Mouse (Mus musculus) lung, postnatal 0 days (tissue): Measurements from ENCODE around the gene Wdpcp. TPM values are rescaled to one million over a fixed set of nuclear protein-coding genes. Genes with fewer than 3 reads are reported as not detected.

Experiments used
- ATAC-seq: fragments of 200-750 bp; cut with Nextera tagmentation; 2 replicates; pipeline ENCODE4 v1.8.0; 2017; ENCODE audit warnings: moderate library complexity
- DNase-seq: peaks from one replicate; pipeline ENCODE4 v3.0.0-alpha.2; 2016; ENCODE audit warnings: low spot score
- H3K27ac ChIP-seq: fragments of 300-500 bp; sonication (generic); 2 replicates; pipeline ENCODE4 v1.5.1; 2014; ENCODE audit warnings: antibody characterized with exemption, mild to moderate bottlenecking, low read length, mixed read lengths
- H3K27me3 ChIP-seq: fragments of 300-500 bp; sonication (generic); replicated peaks from 2 replicates; pipeline ENCODE4 v1.6.1; 2014; ENCODE audit warnings: low read length, mixed read lengths; ENCODE audit not compliant: insufficient read depth
- H3K36me3 ChIP-seq: fragments of 300-500 bp; sonication (generic); 2 replicates; pipeline ENCODE4 v1.6.1; 2014; ENCODE audit warnings: low read length, mixed read lengths; ENCODE audit not compliant: insufficient read depth
- H3K4me1 ChIP-seq: fragments of 300-500 bp; sonication (generic); 2 replicates; pipeline ENCODE4 v1.6.1; 2014; ENCODE audit warnings: antibody characterized with exemption, low read depth, low read length, mixed read lengths; ENCODE audit not compliant: insufficient read depth
- H3K4me2 ChIP-seq: fragments of 300-500 bp; sonication (generic); replicated peaks from 2 replicates; pipeline ENCODE4 v1.6.1; 2014; ENCODE audit warnings: low read depth, mild to moderate bottlenecking, low read length, moderate library complexity, mixed read lengths
- H3K4me3 ChIP-seq: fragments of 300-500 bp; sonication (generic); 2 replicates; pipeline ENCODE4 v1.5.1; 2014; ENCODE audit warnings: low read depth, low read length
- H3K9ac ChIP-seq: fragments of 300-500 bp; sonication (generic); replicated peaks from 2 replicates; pipeline ENCODE4 v1.6.1; 2014; ENCODE audit warnings: low read depth, mild to moderate bottlenecking
- H3K9me3 ChIP-seq: fragments of 300-500 bp; sonication (generic); 2 replicates; pipeline ENCODE4 v1.6.1; 2016; ENCODE audit warnings: low read length, mixed read lengths
- CTCF ChIP-seq: IDR thresholded peaks from 2 replicates; pipeline ENCODE4 v1.5.1; 2016; ENCODE audit warnings: antibody characterized with exemption, mild to moderate bottlenecking
- EP300 ChIP-seq: IDR thresholded peaks from 2 replicates; pipeline ENCODE4 v1.6.1; 2016; ENCODE audit warnings: antibody characterized with exemption, mild to moderate bottlenecking, control low read depth
- WGBS: fragments of 180-500 bp; shearing (Covaris S2); extraction: QIAGEN DNeasy Blood & Tissue Kit; methylation state at CpG from one replicate; pipeline ENCODE4 v1.1.7; 2014; 5-methylcytosine and 5-hydroxymethylcytosine counted together
- polyA plus RNA-seq: library from polyadenylated mRNA; unstranded; fragments of >200 nt; fragmentation: Nextera tagmentation; extraction: Ambion mirVana; gene quantifications from 2 replicates; pipeline ENCODE4 v1.2.1, GENCODE M21; 2015

The Wdpcp gene
- polyA plus RNA-seq, 1 experiment from 2014 or later = 5.0 TPM

GRCm38 (mm10) chr11:21545021-21545420 is 27.0 kb upstream of the Wdpcp start:
- H3K36me3 ChIP-seq = no peaks in the 10 kb centered on the region
- H3K4me2 ChIP-seq = no peak overlapping the region
- TF ChIP-seq CTCF (no peak), EP300 (no peak)
- H3K27me3 ChIP-seq = no peaks in the 10 kb centered on the region
- H3K9me3 ChIP-seq = no peaks in the 10 kb centered on the region
- no peak overlapping the region for H3K9ac ChIP-seq
- H3K4me3 ChIP-seq = no peak overlapping the region
- DNase-seq = no peak
- no peak overlapping the region for H3K27ac ChIP-seq
- no peaks in the 10 kb centered on the region for H3K4me1 ChIP-seq
- 49% methylated on average over 2 of the region's 2 CpGs for WGBS
- ATAC-seq = no peak

- H3K9me3 ChIP-seq = no peaks in the 10 kb centered on the region
- no peak for TF ChIP-seq CTCF
- no peak for TF ChIP-seq EP300
Observed at GRCm38 (mm10) chr11:21545951-21546350, 26.1 kb upstream of the Wdpcp start.

GRCm38 (mm10) chr11:21546671-21547070 is 25.4 kb upstream of the Wdpcp start:
- Histone ChIP-seq H3K4me2 (no peak overlapping the region), H3K36me3 (no peaks in the 10 kb centered on the region), H3K27ac (no peak overlapping the region), H3K9me3 (no peaks in the 10 kb centered on the region), H3K4me3 (no peak overlapping the region), H3K27me3 (no peaks in the 10 kb centered on the region), H3K4me1 (no peaks in the 10 kb centered on the region), H3K9ac (no peak overlapping the region)
- DNase-seq (no peak), ATAC-seq (no peak)
- 45% methylated on average over 1 of the region's 1 CpGs for WGBS
- no peak for TF ChIP-seq CTCF
- no peak for TF ChIP-seq EP300

More at GRCm38 (mm10) chr11:21545951-21546350, 26.1 kb upstream of the Wdpcp start:
- no peak overlapping the region for H3K4me2 ChIP-seq
- DNase-seq (no peak), ATAC-seq (no peak)
- H3K9ac ChIP-seq = no peak overlapping the region
- no peak overlapping the region for H3K27ac ChIP-seq
- H3K36me3 ChIP-seq = no peaks in the 10 kb centered on the region
- no peaks in the 10 kb centered on the region for H3K4me1 ChIP-seq
- no peaks in the 10 kb centered on the region for H3K27me3 ChIP-seq
- H3K4me3 ChIP-seq = no peak overlapping the region

GRCm38 (mm10) chr11:21547518-21547917 is 24.5 kb upstream of the Wdpcp start:
- H3K27me3 ChIP-seq = no peaks in the 10 kb centered on the region
- no peak for ATAC-seq
- no peaks in the 10 kb centered on the region for H3K36me3 ChIP-seq
- H3K9ac ChIP-seq = no peak overlapping the region
- DNase-seq = no peak
- no peak overlapping the region for H3K4me3 ChIP-seq
- H3K4me2 ChIP-seq = no peak overlapping the region
- H3K9me3 ChIP-seq = no peaks in the 10 kb centered on the region
- H3K27ac ChIP-seq = no peak overlapping the region
- no peaks in the 10 kb centered on the region for H3K4me1 ChIP-seq
- TF ChIP-seq EP300 (no peak), CTCF (no peak)

GRCm38 (mm10) chr11:21549052-21549451 is 23.0 kb upstream of the Wdpcp start:
- H3K27me3 ChIP-seq = no peaks in the 10 kb centered on the region
- H3K9ac ChIP-seq = no peak overlapping the region
- DNase-seq (no peak), ATAC-seq (no peak)
- no peaks in the 10 kb centered on the region for H3K9me3 ChIP-seq
- H3K4me1 ChIP-seq = no peaks in the 10 kb centered on the region
- no peak for TF ChIP-seq EP300
- H3K27ac ChIP-seq = no peak overlapping the region
- H3K4me3 ChIP-seq = no peak overlapping the region
- no peak overlapping the region for H3K4me2 ChIP-seq
- H3K36me3 ChIP-seq = no peaks in the 10 kb centered on the region
- 78% methylated on average over 2 of the region's 2 CpGs for WGBS

- Histone ChIP-seq H3K9me3 (no peaks in the 10 kb centered on the region), H3K9ac (no peak overlapping the region), H3K4me1 (no peaks in the 10 kb centered on the region), H3K4me2 (no peak overlapping the region; the same call in 1 of the 2 replicates), H3K36me3 (no peaks in the 10 kb centered on the region), H3K27me3 (no peaks in the 10 kb centered on the region), H3K27ac (no peak overlapping the region), H3K4me3 (no peak overlapping the region)
- no peak for TF ChIP-seq EP300
- no peak for TF ChIP-seq CTCF
- DNase-seq = no peak
- ATAC-seq = no peak
- 49% methylated on average over 4 of the region's 4 CpGs for WGBS
Observed at GRCm38 (mm10) chr11:21549754-21550153, 22.3 kb upstream of the Wdpcp start.
